Mouse (Mus musculus) CH12.LX (cell line): ENCODE data around the gene Tmsb4x.

Experiments
- CTCF ChIP-seq, 2 experiments: IDR thresholded peaks in 1 of 2; conservative IDR thresholded peaks in 1 of 2; 2 replicates each; pipeline ENCODE4 v1.5.1; 2011 to 2012; ENCODE audit warnings: low read depth in 2 of 2, low read length in 2 of 2, improper control_type of control experiment in 1 of 2, inconsistent platforms in 1 of 2, mild to moderate bottlenecking in 1 of 2, moderate library complexity in 1 of 2
- EP300 ChIP-seq: IDR thresholded peaks from 2 replicates; pipeline ENCODE4 v1.6.1; 2011; ENCODE audit warnings: low read length, improper control_type of control experiment
- NRF1 ChIP-seq: IDR thresholded peaks from 2 replicates; pipeline ENCODE4 v1.6.1; 2014; ENCODE audit warnings: low read depth, mild to moderate bottlenecking, inconsistent platforms, low read length, improper control_type of control experiment, moderate library complexity
- POLR2A ChIP-seq: IDR thresholded peaks from 2 replicates; pipeline ENCODE4 v1.6.1; 2011; ENCODE audit warnings: low read depth, mild to moderate bottlenecking, improper control_type of control experiment, low read length

DNA sequence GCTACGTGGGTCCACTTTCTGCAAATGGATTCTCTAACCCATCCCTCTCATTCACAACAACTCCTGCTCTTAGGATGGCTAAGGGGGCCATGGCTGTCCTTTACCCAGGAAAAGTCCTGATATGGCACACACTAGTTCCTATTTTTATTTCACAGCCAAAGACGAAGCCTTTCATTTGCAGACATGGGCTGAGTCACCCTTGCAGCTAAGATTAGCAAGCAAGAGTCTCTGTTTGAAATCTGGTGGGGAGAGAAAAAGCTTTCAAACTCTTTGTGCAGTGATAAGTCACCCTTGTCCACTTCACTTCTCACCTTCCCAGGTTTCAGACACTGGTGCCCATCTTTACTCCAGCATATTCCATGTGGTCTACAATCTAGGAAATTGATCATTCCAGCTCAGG lies 36.9 kb downstream of the Tmsb4x start:
- TF ChIP-seq NRF1, result no peak
- no peak for TF ChIP-seq POLR2A
- no peak for TF ChIP-seq CTCF (conservative IDR thresholded peaks at IDR 0.05 in 1 of 2, IDR thresholded peaks at IDR 0.05 in 1 of 2; ENCODE audit: low read depth in 2 of 2, low read length in 2 of 2)
- no peak for TF ChIP-seq EP300
